Mouse (Mus musculus) hindbrain, embryonic 11.5 days (tissue): ENCODE measurements around the gene Ncoa7. TPM values are rescaled to one million over a fixed set of nuclear protein-coding genes. Genes with fewer than 3 reads are reported as not detected.

Source experiments
- ATAC-seq: fragments of 200-750 bp; cut with Nextera tagmentation; 2 replicates; pipeline ENCODE4 v1.8.0; 2017; ENCODE audit warnings: mild to moderate bottlenecking, moderate TSS enrichment, moderate library complexity; ENCODE audit not compliant: low FRiP score
- DNase-seq: peaks from one replicate; pipeline ENCODE4 v3.0.0-alpha.2; 2015; ENCODE audit warnings: low spot score
- H3K27ac ChIP-seq: fragments of 300-500 bp; sonication (generic); 2 replicates; pipeline ENCODE4 v1.5.1; 2014; ENCODE audit warnings: mild to moderate bottlenecking, low read depth, low read length
- H3K27me3 ChIP-seq: fragments of 300-500 bp; sonication (generic); 2 replicates; pipeline ENCODE4 v1.6.1; 2014; ENCODE audit warnings: mild to moderate bottlenecking, low read length, moderate library complexity, mixed read lengths; ENCODE audit not compliant: control insufficient read depth, insufficient read depth
- H3K36me3 ChIP-seq: fragments of 300-500 bp; sonication (generic); 2 replicates; pipeline ENCODE4 v1.6.1; 2014; ENCODE audit warnings: mild to moderate bottlenecking, low read length, moderate library complexity, mixed read lengths; ENCODE audit not compliant: control insufficient read depth, insufficient read depth
- H3K4me1 ChIP-seq: fragments of 300-500 bp; sonication (generic); replicated peaks from 2 replicates; pipeline ENCODE4 v1.6.1; 2014; ENCODE audit warnings: low read length, mixed read lengths; ENCODE audit not compliant: control insufficient read depth, insufficient read depth
- H3K4me2 ChIP-seq: fragments of 300-500 bp; sonication (generic); replicated peaks from 2 replicates; pipeline ENCODE4 v1.6.1; 2014; ENCODE audit warnings: mild to moderate bottlenecking, low read depth, low read length
- H3K4me3 ChIP-seq: fragments of 300-500 bp; sonication (generic); 2 replicates; pipeline ENCODE4 v1.5.1; 2014; ENCODE audit warnings: low read depth, low read length
- H3K9ac ChIP-seq: fragments of 300-500 bp; sonication (generic); 2 replicates; pipeline ENCODE4 v1.6.1; 2014; ENCODE audit warnings: low read depth, low read length
- H3K9me3 ChIP-seq: fragments of 300-500 bp; sonication (generic); 2 replicates; pipeline ENCODE4 v1.6.1; 2016; ENCODE audit warnings: low read length; ENCODE audit not compliant: control insufficient read depth
- WGBS: fragments of 180-500 bp; shearing (Covaris S2); extraction: QIAGEN DNeasy Blood & Tissue Kit; methylation state at CpG from one replicate; pipeline ENCODE4 v1.1.7; 2014; 5-methylcytosine and 5-hydroxymethylcytosine counted together
- polyA plus RNA-seq: library from polyadenylated mRNA; unstranded; fragments of >200 nt; fragmentation: Nextera tagmentation; extraction: Ambion mirVana; gene quantifications from 2 replicates; pipeline ENCODE4 v1.2.1, GENCODE M21; 2014

Gene Ncoa7
- polyA plus RNA-seq, 1 experiment from 2014 or later = 9.3 TPM

- no peak overlapping the region for H3K4me3 ChIP-seq
- 91% methylated on average over 2 of the region's 2 CpGs for WGBS
- no peak for ATAC-seq
- no peak for DNase-seq
- H3K9me3 ChIP-seq = no peaks in the 10 kb centered on the region
- no peaks in the 10 kb centered on the region for H3K27me3 ChIP-seq
- no peak overlapping the region for H3K4me2 ChIP-seq
- H3K36me3 ChIP-seq = no peaks in the 10 kb centered on the region
- no peak overlapping the region for H3K27ac ChIP-seq
- H3K9ac ChIP-seq = no peak overlapping the region
- no peaks in the 10 kb centered on the region for H3K4me1 ChIP-seq
Measured at GRCm38 (mm10) chr10:30774396-30774795, 28.7 kb downstream of the Ncoa7 start.

DNA sequence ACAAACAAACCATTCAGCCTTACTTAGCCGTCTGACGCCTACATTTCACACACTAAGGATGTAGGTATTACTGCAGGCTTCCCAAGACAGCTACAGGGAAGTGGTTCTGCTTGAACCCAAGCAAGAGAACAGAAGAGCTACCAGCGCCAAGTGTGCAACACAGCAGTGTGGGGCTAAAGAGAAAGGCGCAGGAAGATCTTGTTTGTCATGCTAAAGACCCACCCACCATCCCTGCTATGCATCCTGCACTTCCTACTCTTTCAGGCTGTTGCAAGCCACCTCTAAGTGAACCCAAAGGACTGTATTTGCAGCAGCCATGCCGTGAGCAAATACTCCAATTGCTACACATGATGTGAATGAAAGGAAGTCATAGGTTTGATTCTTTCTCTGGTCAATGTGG is 29.9 kb downstream of the Ncoa7 start:
- DNase-seq (no peak), ATAC-seq (no peak)
- Histone ChIP-seq H3K36me3 (no peaks in the 10 kb centered on the region), H3K4me2 (no peak overlapping the region), H3K27ac (no peak overlapping the region), H3K4me1 (no peaks in the 10 kb centered on the region), H3K4me3 (no peak overlapping the region), H3K27me3 (no peaks in the 10 kb centered on the region), H3K9me3 (no peaks in the 10 kb centered on the region), H3K9ac (no peak overlapping the region)
- 63% methylated on average over 5 of the region's 5 CpGs for WGBS

DNA sequence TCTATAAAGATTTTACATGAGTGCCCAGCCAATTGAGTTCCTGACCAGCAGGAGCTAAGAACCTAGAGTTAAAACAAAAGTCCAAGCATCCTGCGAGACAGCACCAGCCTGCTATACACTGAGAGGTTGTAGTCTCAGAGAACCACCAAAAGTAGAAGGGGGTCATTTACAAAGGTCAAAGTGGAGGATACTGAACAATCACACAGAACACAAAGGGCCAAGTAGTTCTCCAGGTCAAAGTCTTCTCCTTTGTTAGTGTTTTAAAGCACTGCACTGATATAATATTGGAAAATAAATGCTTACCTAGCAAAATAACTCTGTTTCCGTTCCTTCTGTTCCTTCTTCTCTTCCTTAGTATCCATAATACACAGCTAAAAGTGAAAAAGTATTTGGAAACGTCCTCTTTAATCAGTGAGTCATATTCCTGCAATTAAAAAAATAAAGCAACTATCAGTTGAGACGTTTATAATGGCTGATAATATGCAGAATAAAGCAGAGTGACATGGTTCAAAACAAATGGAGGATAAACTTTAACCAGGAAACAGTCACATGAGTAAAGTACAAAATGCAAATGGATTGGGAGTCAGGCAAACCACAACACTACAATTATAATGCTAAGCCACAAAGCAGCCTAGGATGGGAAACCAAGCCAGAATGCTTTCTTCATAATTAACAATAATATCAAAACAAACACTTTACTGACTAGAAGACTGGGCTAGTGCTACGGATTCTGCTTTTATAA is 31.5 kb downstream of the Ncoa7 start:
- Histone ChIP-seq H3K4me2 (no peak overlapping the region), H3K36me3 (no peaks in the 10 kb centered on the region), H3K27ac (no peak overlapping the region), H3K4me3 (no peak overlapping the region), H3K27me3 (no peaks in the 10 kb centered on the region), H3K9me3 (no peaks in the 10 kb centered on the region), H3K4me1 (no peaks in the 10 kb centered on the region), H3K9ac (no peak overlapping the region)
- WGBS = 83% methylated on average over 5 of the region's 5 CpGs
- no peak for ATAC-seq
- no peak for DNase-seq

DNA sequence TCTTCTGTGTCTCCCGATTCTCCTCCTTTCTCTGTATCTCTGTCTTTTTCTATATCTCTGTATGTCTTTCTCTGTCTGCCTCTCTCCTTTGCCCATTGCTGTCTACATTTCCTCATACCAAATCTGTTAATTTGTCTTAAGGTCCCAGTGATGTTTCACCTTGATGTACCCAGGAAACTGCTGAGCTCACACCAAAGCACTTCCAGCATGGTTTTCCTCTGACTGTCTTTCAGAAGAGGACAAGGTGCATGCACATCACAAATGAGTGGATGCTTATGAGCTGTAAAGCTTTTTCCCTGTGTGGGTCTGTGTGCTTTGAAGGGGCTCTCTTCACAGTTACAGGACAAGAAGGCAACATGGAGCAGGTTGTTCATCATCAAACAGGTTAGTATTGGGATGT is 34.3 kb downstream of the Ncoa7 start:
- Histone ChIP-seq H3K36me3 (no peaks in the 10 kb centered on the region), H3K9ac (no peak overlapping the region), H3K9me3 (no peaks in the 10 kb centered on the region), H3K27me3 (no peaks in the 10 kb centered on the region), H3K4me3 (no peak overlapping the region), H3K27ac (no peak overlapping the region), H3K4me1 (no peaks in the 10 kb centered on the region), H3K4me2 (no peak overlapping the region)
- ATAC-seq = no peak
- no peak for DNase-seq
- WGBS = 96% methylated on average over 1 of the region's 1 CpGs

GRCm38 (mm10) chr10:30768250-30768649 is 34.9 kb downstream of the Ncoa7 start:
- H3K4me3 ChIP-seq = no peak overlapping the region
- WGBS = 87% methylated on average over 3 of the region's 3 CpGs
- ATAC-seq (no peak), DNase-seq (no peak)
- H3K27ac ChIP-seq = no peak overlapping the region
- no peak overlapping the region for H3K9ac ChIP-seq
- H3K9me3 ChIP-seq = no peaks in the 10 kb centered on the region
- no peaks in the 10 kb centered on the region for H3K36me3 ChIP-seq
- no peaks in the 10 kb centered on the region for H3K4me1 ChIP-seq
- H3K27me3 ChIP-seq = no peaks in the 10 kb centered on the region
- no peak overlapping the region for H3K4me2 ChIP-seq

DNA sequence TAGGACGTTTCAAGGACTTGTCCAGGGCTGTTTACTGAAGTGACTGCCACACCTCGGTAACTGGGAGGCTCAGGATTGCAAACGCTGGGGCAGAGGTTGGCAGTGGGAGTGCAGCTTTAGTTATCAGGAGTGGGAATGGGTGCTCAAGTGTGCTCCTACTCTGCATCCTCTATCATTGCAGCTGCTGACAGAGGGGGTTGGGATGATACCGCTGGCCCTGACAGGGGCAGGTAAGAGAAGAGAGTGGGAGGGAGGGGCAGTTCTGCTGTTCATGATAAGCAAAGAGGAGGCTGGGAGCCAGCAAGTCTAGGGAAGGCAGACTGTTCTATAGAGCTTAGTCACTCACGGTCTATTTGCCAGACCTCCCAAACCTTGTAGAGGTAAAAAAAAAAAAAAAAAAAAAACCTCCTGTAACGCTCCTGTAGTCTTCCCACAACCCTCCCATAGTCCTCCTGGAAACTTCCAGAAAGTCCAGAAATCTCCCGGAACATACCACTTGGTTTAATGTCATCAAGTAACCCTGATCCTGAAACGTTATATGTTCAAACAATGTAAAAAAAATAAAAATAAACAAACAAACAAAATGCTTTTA is 39.9 kb downstream of the Ncoa7 start:
- 86% methylated on average over 8 of the region's 8 CpGs for WGBS
- Histone ChIP-seq H3K9ac (no peak overlapping the region), H3K4me1 (no peaks in the 10 kb centered on the region), H3K4me2 (no peak overlapping the region), H3K27me3 (no peaks in the 10 kb centered on the region), H3K4me3 (no peak overlapping the region), H3K27ac (no peak overlapping the region), H3K36me3 (no peaks in the 10 kb centered on the region), H3K9me3 (no peaks in the 10 kb centered on the region)
- ATAC-seq (peak; percentile 66), DNase-seq (no peak)

DNA sequence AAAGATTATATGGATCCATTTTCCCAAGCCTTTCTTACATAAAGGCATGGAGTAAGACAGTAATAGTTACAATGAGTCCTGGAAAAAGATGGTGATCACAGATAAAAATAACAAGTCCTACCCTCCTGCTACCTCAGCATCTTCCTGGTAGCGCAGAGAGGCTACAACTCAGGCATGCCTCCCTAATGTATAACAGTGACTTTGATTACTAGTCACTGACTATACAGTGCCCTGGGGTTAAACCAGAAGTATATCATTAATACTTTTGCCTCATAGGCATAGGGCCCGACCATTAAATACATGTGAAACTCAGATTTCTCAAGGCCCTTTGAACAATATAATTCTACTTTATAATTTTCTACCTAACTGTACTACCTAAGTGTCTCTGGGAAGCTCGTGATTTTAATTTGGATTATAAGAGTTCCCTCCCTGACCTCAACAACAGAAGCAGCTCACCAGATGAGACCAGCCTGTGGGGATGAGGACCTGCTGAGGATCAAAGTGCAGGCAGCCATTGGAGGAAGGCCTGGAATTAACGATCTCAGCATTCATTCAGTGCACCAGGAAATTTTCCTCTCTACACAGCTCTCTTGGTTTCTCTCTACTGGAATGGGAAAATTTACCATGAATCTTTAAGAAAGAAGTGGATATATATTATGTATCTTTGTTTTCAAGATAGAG is 40.7 kb downstream of the Ncoa7 start:
- Histone ChIP-seq H3K9ac (no peak overlapping the region), H3K27me3 (no peaks in the 10 kb centered on the region), H3K27ac (no peak overlapping the region), H3K4me1 (no peaks in the 10 kb centered on the region), H3K4me3 (no peak overlapping the region), H3K4me2 (no peak overlapping the region), H3K9me3 (no peaks in the 10 kb centered on the region), H3K36me3 (no peaks in the 10 kb centered on the region)
- ATAC-seq (no peak), DNase-seq (no peak)
- WGBS = 90% methylated on average over 4 of the region's 4 CpGs

GRCm38 (mm10) chr10:30759360-30760147 is 43.6 kb downstream of the Ncoa7 start:
- H3K9me3 ChIP-seq = no peaks in the 10 kb centered on the region
- no peak overlapping the region for H3K9ac ChIP-seq
- no peak for DNase-seq
- no peaks in the 10 kb centered on the region for H3K36me3 ChIP-seq
- H3K4me3 ChIP-seq = no peak overlapping the region
- no peaks in the 10 kb centered on the region for H3K27me3 ChIP-seq
- ATAC-seq = no peak
- 80% methylated on average over 8 of the region's 8 CpGs for WGBS
- H3K27ac ChIP-seq = no peak overlapping the region
- H3K4me2 ChIP-seq = no peak overlapping the region
- H3K4me1 ChIP-seq = no peaks in the 10 kb centered on the region
